Mouse (Mus musculus): ENCODE measurements around the gene Ptpdc1.

Ptpdc1 gene

DNA sequence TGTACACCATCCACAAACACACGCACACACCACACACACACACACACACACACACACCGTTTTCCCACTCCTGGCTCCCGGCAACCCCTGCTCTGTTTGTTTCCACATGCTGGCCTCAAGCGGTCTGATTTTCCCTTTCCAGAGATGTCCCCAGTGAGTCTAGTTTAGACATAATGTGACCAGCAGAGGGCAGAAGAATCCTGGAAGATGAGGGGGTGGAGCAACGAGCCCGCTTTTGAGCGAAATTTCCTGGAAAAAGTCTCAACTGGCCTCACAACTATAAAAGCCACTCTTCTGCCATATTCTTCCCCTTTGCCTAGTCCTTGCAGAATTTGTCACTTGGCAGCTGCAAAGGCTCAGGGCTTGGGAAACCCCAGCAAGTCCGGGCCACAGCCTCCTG, 30.2 kb upstream of the Ptpdc1 start:
- in situ Hi-C loops (cut with MboI, MseI): loop anchor here (5.0 to 10.0 kb wide), 2 partner anchors 362 to 369 kb away; no protein-coding TSS in a partner anchor

GRCm38 (mm10) chr13:48653788-48654770, 28.6 kb upstream of the Ptpdc1 start:
- in situ Hi-C loops (cut with MboI, MseI): loop anchor here (5.0 to 10.0 kb wide), 2 partner anchors 153 to 371 kb away; no protein-coding TSS in a partner anchor

DNA sequence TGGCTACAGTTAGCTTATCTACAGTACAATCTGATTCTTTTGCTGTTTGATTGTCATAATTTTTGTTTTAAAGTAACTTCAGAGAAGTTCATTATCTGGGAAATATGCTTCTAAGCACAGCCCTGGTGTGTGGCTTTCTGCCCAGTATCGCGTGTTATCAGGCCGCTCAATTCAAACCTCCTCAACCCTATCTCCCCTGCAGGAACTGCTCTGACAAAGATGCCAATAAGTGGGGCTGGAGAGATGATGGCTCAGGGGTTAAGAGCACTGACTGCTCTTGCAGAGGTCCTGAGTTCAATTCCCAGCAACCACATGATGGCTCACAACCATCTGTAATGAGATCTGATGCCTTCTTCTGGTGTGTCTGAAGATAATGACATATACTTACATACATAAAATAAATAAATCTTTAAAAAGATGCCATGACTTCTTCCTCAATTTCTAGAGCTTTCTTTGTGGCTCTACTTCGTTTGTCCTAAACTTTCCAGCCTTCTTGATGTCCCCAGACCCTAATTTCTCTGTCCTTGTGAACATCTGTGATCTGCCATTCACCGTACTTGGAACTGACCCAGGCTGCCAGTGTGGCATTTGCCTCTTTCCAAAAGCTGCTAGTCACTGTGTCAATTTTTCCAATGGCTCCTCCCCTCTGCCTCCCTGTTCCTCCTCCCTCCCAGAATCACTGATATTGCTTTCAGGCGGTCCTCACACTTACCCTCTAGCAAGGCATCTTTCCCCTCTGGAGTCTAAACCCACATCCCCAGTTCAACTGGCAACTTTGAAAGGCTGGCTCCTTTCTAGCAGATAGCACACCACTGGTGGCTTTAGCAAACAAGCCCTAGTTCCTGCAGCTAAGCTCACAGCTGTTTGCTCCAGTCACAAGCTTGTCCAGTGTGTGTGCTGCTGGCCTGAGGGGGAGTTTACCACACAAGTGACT, 25.9 kb upstream of the Ptpdc1 start:
- in situ Hi-C loops (cut with MboI, MseI): loop anchor here (5.0 to 10.0 kb wide), 2 partner anchors 156 to 373 kb away; no protein-coding TSS in a partner anchor

DNA sequence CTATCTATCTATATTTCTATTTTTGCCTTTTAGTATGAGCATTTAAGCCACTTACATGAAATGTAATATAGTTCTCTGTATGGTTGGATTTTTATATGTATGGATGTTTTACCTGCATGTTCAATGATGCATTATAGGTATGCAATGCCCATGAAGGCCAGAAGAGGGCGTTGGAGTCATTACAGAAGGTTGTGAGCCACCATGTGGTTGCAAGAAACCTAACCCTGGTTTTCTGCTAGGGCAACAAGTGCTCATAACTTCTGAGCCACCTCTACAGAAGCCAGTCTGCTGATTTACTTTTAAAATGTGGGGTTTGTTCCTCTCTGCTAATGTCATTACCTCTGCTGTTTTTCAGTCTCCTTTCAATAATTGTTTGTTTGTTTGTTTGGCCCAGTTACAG, 25.2 kb upstream of the Ptpdc1 start:
- in situ Hi-C loops (cut with MboI, MseI): loop anchor here (5.0 to 10.0 kb wide), 2 partner anchors 157 to 374 kb away; no protein-coding TSS in a partner anchor

GRCm38 (mm10) chr13:48646696-48647095, 21.2 kb upstream of the Ptpdc1 start:
- in situ Hi-C loops (cut with MboI, MseI): no loop called here

DNA sequence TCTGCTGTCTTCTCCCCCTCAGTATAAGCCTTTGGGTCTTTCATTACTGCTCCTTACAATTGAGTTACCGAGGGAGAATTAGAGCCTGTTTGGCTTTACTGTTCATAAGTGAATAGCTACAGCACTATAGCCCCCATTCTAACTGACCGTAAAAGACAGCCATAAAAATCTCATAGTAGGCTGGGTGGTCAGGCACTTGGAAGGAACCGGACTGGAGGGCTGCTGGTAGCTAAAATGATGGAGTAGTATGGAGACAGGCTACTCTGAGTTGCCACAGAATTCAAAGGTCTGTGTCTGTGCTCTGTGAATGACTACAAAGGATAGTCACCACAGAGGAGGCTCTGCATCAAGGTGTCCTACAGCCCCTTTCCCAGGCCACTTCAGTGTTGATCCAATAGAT, 18.5 kb upstream of the Ptpdc1 start:
- in situ Hi-C loops (cut with MboI, MseI): loop anchor here (5.0 kb wide), 2 partner anchors 117 to 122 kb away; no protein-coding TSS in a partner anchor

DNA sequence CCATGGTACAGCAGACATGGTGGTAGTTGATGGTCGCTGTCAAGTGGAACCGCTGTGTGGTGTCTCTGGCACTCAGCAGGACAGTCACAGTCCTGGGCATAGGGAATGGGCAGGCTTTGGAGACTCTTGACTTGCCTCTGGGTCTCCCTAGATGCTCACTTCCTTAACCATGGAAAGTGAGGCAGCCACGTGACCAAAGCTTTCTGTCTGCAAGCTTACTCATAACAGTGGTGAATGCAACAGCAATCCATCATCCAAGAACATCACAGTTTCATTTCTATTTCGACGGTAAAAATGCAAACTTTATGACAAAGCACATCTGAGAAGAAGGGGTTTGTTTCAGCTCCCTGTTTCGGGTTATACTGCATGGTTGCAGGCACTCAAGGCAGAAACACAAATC, 17.6 kb upstream of the Ptpdc1 start:
- in situ Hi-C loops (cut with MboI, MseI): loop anchor here (5.0 kb wide), 2 partner anchors 116 to 121 kb away; no protein-coding TSS in a partner anchor

DNA sequence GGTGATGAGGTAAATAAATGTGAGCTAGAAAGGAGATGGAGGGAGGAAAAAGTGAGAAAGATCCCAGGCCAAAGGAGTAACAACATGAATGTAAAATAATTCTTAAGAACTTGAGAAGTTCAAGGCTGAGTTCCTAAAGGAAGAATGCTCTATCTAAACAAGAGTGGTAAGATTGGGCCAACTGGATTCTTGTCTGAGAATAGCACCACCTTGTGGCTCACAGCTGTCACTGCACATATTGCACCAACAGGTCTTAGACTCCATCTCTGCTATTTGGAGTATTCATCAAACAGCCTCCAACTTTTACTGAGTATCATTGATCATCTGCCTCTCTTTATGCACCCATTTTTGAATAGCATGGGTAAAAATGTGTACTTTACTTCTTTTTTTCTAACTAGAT, 14.1 kb upstream of the Ptpdc1 start:
- in situ Hi-C loops (cut with MboI, MseI): no loop called here

GRCm38 (mm10) chr13:48637706-48638105, 12.2 kb upstream of the Ptpdc1 start:
- in situ Hi-C loops (cut with MboI, MseI): no loop called here

DNA sequence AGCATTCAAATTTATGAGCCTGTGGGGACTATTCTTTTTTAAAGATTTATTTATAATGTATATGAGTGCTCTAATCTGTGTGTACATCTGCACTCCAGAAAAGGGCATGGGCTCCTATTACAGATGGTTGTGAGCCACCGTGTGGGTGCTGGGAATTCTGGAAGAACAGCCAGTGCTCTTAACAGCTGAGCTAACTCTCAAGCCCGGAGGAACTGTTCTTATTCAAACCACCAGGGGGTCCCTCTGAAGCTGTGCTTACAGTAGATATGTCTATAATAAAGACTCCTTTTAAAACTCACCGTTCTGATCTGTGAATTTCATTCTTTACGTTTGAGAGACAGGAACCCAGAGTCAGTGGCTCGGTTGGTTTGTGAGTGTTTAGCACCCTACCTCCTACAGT, 6.2 kb upstream of the Ptpdc1 start:
- in situ Hi-C loops (cut with MboI, MseI): no loop called here

DNA sequence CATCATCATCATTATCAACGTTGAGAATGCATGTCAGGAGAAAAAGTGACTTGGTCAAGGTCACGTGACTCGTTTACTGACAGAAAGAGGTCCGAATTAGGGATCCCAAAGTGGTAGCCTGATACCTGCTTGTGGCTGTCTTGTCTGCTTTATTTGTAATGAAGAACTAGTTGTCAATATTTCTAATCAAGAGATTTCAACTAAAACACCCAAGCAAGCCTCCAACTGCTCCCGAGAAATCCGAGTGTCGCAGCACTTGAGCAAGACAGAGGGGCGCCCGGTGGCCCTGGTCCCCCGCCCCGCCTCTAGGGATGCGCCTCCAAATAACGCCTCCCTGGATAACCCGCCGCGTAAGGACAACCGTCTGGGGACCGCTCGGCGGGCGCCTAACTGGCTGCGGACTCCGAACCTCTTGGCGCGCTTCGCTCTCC, 481 bp downstream of the Ptpdc1 start:
- in situ Hi-C loops (cut with MboI, MseI): no loop called here

GRCm38 (mm10) chr13:48618890-48619289, 6.6 kb downstream of the Ptpdc1 start:
- in situ Hi-C loops (cut with MboI, MseI): no loop called here

GRCm38 (mm10) chr13:48617774-48618173, 7.7 kb downstream of the Ptpdc1 start:
- in situ Hi-C loops (cut with MboI, MseI): no loop called here

DNA sequence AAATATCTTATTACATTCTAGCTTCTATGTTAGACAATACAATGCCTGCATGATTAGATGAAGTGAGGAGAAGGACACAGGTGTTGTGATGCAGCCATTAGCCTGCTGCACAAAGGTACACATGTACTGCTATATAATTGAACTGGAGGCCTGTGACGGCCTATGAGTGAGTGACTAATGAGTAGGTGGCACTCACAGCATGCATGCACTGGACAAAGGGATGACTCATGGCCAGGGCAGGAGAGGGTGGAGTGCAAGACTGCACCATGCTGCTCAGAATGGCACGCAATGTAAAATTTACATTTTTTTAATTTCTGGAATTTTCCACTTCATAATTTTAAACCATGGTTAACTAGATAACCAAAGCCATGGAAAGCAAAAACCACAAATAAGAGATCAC, 10.9 kb downstream of the Ptpdc1 start:
- in situ Hi-C loops (cut with MboI, MseI): no loop called here

GRCm38 (mm10) chr13:48609106-48609505, 16.4 kb downstream of the Ptpdc1 start:
- in situ Hi-C loops (cut with MboI, MseI): no loop called here

DNA sequence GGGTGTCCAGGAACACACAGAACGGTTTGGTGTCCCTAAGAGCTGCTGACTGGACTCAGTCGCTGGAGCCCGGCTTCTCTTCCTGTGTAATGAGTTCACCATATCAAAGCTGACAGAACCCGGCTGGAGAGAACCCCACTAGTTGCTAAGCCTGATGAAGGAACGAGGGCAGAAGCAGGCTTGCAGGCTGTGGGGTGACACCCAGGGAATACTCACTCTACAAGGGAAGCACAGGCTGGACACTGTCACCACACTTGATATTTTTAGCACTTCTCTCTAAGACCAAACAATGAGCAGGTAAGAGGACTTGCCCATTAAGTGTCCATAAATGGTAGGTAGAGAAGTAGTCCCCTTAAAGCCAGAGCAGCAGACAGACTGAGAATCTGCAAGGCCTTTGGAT, 20.9 kb downstream of the Ptpdc1 start:
- in situ Hi-C loops (cut with MboI, MseI): no loop called here

DNA sequence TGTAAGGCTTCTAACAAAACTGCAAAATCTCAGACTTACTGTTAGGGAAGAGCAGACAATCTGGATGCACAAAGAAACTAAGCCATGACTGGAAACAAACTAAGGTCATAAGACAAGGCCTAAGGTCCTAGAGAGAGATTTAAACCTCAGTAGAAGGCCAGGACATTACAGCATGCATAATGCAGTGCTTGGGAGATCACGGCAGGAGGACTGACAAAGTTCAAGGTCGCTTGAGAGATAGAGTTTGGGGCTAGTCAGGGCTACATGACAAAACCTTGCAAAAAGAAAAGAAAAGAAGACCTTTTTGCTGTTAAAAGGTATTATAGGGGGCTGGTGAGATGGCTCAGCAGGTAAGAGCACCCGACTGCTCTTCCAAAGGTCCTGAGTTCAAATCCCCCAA, 22.2 kb downstream of the Ptpdc1 start:
- in situ Hi-C loops (cut with MboI, MseI): no loop called here

- in situ Hi-C loops (cut with MboI, MseI): loop anchor here in 1 of 2 experiments (25.0 kb wide), 1 partner anchor 632 kb away; no protein-coding TSS in a partner anchor
Observed at GRCm38 (mm10) chr13:48594605-48595004, 30.9 kb downstream of the Ptpdc1 start.

- in situ Hi-C loops (cut with MboI, MseI): loop anchor here in 1 of 2 experiments (25.0 kb wide), 1 partner anchor 632 kb away; no protein-coding TSS in a partner anchor
Observed at GRCm38 (mm10) chr13:48594031-48594430, 31.4 kb downstream of the Ptpdc1 start.

DNA sequence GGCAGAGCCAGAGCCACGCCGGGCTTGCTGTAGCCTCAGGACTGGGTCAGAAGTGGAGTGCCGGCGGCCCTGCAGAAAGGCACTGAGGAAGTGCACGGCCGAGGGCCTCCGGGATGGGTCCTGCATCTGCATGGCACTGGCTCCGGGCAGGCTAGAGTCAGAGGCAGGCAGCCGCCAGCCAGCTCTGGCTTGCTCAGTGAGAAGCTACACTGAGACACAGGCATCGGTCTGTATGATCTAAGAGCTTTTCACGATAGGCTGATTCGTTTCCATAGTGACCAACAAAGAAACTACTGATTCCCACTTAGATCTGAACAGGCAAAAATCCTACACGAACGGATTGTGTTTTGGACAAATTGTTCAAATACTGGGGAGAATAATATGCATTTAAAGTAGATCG, 32.3 kb downstream of the Ptpdc1 start:
- in situ Hi-C loops (cut with MboI, MseI): loop anchor here in 1 of 2 experiments (25.0 kb wide), 1 partner anchor 631 kb away; no protein-coding TSS in a partner anchor

GRCm38 (mm10) chr13:48590743-48591142, 34.7 kb downstream of the Ptpdc1 start:
- in situ Hi-C loops (cut with MboI, MseI): loop anchor here in 1 of 2 experiments (25.0 kb wide), 1 partner anchor 628 kb away; no protein-coding TSS in a partner anchor
